Mouse (Mus musculus): Measurements from ENCODE around the gene Cbx7. TPM values are rescaled to one million over a fixed set of nuclear protein-coding genes. Genes with fewer than 3 reads are reported as not detected.

Cbx7 gene
- total RNA-seq, 2 experiments from 2014 or later: 11.9 to 20.6 TPM

DNA sequence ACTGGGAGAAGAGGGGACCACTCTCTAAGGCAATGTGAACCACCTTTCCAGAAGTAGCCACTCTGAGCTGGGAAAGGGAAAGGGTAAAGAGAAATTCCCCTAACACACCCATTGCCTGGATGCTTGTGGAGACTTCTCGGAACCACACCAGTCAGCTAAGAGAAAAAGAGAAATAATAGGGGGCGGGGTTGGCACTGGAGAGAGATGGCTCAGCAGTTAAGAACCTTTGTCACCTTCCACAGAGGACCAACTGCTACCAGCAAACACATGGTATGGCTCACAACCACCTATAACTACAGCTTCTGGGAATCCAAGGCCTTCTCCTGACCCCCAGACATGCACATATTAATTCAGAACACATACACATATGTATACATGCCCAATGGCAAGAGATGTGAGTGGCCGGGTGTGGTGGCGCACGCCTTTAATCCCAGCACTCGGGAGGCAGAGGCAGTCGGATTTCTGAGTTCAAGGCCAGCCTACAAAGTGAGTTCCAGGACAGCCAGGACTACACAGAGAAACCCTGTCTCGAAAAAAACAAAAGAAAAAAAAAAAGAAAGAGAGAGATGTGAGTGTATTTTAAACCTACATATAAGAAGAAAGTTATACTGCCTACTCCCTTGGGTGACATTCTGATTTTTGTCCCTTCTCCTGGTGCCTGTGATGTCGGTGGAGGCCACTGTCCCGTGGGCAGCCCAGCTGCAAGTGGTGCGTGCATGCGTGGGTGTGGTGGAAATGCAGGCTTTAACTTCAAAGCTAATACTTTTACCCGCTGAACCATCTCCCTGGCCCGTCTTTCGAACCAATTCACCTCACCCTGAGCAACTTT, 77.7 kb downstream of the Cbx7 start:
- DNase-seq: no peak

DNA sequence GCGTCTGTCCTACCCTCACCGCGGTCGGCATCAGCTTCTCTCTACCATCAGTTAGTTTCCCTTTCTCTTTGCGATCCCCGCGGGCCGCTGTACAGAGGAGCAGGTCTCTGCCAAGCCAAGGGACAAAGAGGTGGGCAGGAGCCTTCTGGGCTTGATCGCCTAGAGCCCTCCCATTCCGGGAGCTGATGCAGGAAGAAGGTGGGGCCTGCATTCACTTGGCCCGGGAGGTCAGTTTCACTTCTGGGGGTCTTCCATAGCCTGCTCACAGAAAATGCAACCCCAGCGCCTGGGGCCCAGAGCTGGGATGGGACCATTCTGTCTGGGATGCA, 78.7 kb downstream of the Cbx7 start:
- DNase-seq: peak; percentile 77 to 81

DNA sequence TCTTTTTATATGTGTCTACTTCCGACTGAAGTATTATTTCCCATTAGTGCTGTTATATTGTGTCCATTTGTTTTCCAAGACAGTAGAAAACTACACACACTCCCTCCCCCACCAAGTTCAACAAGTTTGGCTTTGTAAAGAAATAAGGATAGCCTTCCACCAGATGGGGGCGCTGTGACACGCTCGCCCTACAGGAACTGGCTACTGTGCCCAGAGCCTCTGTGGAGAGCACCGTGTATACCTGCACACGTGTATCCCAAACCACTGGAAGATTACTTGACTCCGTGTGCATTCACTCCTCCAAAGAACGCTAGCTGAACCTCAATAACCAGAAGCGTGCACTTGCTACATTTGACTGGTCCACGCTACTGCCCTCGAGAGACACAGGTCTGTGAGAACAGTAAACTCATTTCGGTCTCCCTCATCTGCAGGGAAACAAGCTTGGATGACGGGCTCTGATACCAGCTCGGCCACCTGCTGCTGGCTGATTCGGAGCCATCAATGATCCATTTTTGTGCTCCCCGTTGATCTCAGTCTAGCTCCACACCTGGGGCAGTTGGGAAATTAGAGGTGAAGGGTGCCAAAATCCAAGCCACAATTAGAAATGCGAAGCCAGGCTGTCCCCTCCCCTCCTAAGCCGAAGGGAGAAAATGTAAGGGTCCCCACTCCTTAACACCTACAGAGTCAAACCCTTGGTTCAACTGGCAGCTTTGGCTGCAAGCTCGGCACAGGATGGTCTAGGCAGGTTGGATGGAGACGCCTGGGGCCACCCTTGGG, 79.3 kb downstream of the Cbx7 start, which contains the start of gene Apobec3:
Gene Apobec3, plus strand, starts transcription at position 224 of the 777 bp plus-strand sequence.
- peak; percentile 80 to 87 for DNase-seq

DNA sequence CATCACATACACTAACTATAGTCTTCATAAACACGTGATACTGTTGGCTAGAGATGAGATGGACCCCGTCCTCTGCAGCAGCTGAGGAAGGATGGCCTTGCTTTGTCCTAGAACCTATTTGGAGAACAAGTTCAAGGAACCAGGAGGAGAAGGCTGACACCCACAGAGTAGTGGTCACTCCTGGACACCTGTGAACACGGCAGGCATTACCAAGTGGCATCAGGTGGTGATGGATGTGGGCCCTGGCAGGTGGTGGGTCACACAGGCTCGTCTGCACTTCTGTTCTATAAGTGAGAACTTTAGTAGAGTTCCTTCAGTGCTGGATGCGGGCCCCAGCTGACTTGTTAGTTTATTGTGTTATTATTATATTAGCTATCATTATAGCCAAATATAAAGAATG, 86.1 kb downstream of the Cbx7 start:
- DNase-seq: no peak

DNA sequence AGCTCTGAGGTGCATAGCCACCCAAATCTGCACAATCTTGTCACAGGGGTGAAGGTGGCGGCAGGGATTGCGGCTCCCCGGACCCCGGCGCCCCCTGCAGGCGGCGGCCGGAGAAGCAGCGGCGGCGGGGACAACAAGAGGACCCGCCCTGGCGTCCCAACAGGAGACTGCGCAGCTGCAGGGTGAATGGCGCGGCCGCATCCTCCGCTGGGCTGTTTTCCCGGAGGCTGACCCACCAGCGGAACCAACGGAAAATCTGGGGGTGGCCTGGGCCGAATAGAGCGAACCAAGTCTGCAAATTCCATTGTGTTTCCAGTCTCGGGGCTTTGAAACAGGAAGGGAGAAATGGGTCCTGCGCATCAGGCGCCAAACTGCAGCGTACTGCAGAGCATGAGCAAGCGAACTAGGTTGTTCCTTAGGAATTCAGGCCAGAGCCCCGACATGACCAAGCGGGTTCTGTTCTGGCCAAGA, 87.5 kb downstream of the Cbx7 start:
- peak; percentile 95 to 97 for DNase-seq

DNA sequence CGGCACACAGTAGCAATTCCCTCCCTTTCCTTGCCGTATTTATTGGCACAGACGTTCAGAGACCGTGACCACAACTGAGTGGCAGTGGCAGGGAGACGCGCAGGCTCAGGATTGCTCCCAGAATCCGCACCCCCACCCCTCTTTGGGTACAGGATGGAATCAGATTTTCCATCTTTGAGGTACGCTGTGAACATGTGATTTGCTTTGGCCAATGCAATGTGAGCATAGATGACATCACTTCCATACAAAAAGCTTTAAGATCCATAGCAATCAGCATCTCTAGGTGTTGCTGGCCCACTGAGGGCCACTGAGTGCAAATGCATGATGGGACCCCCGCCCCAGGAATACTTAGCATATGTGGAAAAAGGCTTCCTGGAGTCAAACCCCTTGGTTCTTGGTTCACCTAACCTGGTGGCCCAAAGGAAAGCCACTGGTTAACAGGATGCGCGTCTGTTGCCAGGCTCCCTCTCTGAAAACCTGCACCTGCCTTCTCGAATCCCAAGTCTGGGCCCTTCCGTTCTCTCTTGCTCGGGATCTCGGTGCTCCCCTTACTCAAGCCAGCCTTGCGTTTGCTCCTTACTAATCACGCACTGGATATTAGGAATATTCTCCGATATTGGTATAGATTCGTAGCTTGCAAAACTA, 88.2 kb downstream of the Cbx7 start:
- peak in 1 of 2 experiments; percentile 12 for DNase-seq

DNA sequence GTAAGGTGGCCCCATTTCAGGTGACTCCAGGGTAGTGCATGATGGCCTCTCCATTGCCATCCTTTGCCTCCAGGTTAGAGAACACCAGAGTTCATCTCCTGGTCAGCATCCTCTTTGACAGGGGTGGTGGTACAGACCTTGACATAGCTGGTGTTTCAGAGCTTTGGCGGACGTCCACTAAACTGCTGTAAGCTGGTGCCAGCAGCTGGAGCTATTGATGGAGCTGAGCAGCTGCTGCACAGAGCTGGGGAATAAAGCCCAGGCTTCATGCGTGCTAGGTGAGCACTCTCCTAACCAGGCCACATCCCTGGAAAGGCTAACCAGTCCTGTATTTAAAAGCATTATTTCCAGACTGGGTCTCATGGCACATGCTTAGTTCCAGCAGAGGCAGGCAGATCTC, 90.4 kb downstream of the Cbx7 start:
- peak; percentile 25 to 30 for DNase-seq

DNA sequence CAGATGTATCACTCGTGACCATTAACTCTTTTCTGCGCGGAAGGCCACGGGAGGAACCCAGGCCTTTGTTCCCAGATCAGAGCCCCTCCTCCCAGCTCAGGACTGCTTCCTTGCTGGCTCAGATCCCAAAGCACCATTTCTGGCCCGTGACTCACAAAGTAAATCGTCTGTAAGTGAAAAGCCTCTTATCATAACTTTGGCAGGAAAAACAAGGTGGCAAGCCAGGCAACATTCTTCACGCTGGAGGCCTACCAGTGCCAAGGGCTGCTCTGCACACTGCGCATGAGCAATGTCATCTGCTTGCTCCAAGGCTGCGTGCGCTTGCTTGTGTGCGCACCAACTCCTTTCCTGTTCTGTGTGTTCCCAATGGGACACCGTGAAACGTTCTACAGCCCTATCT, 91.6 kb downstream of the Cbx7 start:
- DNase-seq: peak; percentile 90 to 91

DNA sequence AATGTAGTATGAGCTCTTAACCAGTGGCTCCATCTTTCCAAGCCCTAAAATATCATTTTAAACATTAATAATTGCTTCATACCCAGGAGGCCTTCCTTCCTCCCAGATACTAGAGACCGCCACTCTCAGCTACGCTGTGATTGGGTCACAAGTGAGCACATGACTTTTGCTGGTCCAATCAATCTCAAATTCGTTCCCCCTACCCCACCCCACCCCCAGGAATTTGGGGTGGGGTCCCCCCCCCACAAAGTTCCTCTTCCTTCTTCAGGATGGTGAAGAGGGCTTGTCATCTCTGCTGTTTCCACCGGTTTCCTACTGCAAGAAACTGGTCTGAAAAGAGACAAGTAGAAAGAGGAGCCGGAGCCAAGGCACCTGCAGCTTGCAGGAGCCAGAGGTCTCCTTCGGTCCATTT, 92.2 kb downstream of the Cbx7 start:
- DNase-seq: peak in 1 of 2 experiments; percentile 32

DNA sequence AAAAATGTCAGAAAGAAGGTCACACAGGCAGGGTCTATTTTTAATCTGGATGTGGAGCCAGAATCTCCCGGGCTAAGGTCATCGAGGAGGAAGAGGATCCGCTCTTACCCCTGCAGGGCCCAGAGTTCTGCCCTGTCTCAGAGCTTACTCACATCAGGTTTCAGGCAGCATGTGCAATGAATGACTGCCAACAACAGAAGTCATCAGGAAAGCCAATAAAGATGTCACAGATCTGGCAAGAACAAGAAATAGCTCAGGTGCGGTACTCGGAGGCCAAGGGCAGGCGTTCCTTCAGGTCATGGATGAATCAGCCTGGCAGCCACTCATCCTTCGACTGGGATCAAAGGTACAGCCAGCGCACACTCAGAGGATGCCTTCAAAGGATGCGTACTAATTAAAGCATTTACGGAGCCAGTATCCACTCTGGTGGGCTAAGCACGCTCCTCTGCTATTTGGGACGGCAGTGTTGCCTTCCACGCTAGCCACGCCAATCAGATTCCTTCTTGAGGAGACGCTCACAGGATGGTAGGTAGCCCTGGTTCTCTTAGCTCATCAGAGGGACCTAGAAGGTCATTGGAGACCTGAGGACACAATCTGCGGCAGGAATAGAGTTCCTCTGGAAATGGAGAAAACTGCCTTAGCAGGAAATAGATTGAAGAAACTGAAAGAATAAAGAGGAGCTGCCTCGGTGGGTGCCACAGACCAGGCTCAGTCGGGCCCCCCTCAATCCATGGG, 95.5 kb downstream of the Cbx7 start:
- peak; percentile 45 to 52 for DNase-seq

DNA sequence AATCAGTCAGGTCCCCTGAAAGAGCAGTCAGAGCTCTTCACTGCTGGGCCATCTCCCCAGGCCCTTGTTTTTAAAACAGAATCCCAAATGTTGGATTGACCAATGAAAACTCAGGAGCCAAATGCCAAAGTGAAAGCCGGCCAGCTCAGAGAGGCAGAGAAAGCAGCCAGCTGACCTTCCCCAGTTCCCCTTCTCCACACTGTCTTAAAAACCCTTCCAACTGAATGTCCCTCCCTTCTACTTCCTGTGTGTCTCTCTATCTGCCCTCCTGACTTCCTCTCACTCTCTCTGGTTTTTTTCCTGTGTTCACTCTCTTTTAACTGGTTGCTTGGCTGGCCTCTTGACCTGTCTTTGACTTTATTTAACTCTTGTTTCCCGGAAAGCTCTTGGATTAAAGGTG, 96.9 kb downstream of the Cbx7 start:
- no peak for DNase-seq

DNA sequence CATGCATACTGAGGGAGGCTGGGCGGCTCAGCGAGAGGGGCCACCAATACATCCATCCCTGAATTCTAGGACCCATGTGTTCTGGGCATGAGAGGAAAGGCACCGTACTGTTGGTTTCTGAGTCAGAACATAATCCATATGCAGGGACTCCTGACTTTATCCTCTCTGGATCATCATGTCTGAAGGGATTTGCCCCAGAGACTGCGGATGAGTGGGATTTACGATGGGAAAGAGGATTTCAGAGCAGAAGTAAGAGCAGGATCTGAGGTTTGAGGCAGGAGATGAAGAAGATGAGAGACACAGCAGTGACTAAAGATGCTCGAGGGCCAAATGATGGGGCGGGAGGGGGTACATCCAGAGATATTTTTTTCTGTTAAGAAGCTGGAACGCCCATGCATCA, 97.4 kb downstream of the Cbx7 start:
- DNase-seq: no peak

DNA sequence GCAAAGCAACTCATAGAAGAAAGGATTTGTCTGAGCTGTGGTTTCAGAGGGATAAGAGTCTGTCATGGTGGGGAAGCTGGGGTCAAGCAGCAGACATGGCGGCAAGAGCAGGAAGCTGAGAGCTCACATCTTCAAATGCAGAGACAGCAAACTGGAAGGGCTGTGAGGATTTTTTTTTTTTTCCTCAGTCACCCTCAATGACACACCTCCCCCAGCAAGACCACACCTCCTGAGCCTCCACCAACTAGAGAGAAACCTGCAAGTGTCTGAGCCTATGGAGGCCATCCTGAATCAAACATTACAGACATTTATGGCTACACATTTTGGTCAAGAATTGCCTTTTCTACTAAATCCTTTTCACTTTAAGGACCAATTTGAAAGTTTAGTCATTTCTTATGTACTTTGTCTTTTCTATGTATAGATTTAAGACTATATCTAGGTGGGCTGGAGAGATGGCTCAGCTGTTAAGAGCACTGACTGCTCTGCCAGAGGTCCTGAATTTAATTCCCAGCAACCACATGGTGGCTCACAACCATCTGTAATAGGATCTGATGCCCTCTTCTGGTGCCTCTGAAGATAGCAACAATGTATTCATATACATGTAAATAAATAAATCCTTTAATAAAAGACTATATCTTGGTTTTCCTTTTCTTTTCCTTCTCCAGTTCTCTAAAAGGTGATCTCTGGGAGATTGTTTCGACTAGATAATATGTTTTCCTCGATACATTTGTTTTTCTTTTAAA, 103.5 kb downstream of the Cbx7 start:
- no peak for DNase-seq

Small RNAs within 50 kb of the gene (microRNA-seq; reads per million reads assigned to microRNA genes)
- gene Mir7213: 2.0 reads per million

Other genes starting within 250 kb of the Cbx7 start
- 10 to 100 TPM; 58.1 to 61.0 TPM for gene Sun2, start 228.6 kb downstream of the Cbx7 start, total RNA-seq (2021)
- gene Dnal4, start 193.3 kb downstream of the Cbx7 start, total RNA-seq (2021): 10 to 100 TPM; 19.5 to 22.9 TPM
- gene Nptxr, start 166.4 kb downstream of the Cbx7 start, total RNA-seq (2021): 1 to 10 TPM; 6.0 to 6.7 TPM
- gene Npcd, start 136.9 kb downstream of the Cbx7 start, total RNA-seq (2021): 1 to 10 TPM; 1.1 to 2.2 TPM
- 10 to 100 TPM; 55.8 to 57.4 TPM for gene Cbx6, start 136.4 kb downstream of the Cbx7 start, total RNA-seq (2021)
- 10 to 100 TPM; 14.5 to 15.7 TPM for gene Apobec3, start 79.5 kb downstream of the Cbx7 start, total RNA-seq (2021)
- 10 to 100 TPM; 31.7 to 39.4 TPM for gene Pdgfb, start 43.9 kb upstream of the Cbx7 start, total RNA-seq (2021)
- 10 to 100 TPM; 28.0 to 31.5 TPM for gene Syngr1, start 120.2 kb upstream of the Cbx7 start, total RNA-seq (2021)
- gene Rpl3, start 120.7 kb upstream of the Cbx7 start, total RNA-seq (2021): 100 to 1,000 TPM; 602 to 611 TPM
- gene Tab1, start 162.0 kb upstream of the Cbx7 start, total RNA-seq (2021): 10 to 100 TPM; 11.9 to 18.3 TPM
- gene Mgat3, start 202.6 kb upstream of the Cbx7 start, total RNA-seq (2021): 10 to 100 TPM in 1 of 2 experiments, 1 to 10 TPM in 1; 7.0 to 10.3 TPM

Measured in adrenal gland, postnatal 36 days (tissue).